Mouse (Mus musculus): ENCODE results near the gene Ttc6.

Ttc6 gene

GRCm38 (mm10) chr12:57545371-57546241 lies 18.3 kb upstream of the Ttc6 start:
- DNase-seq: peak; percentile 6

- DNase-seq: no peak
These were observed 17.3 kb upstream of the Ttc6 start, which contains the start of gene Foxa1 for GRCm38 (mm10) chr12:57546415-57547201. Gene Foxa1, minus strand, starts transcription at chr12:57546916.

- no peak for DNase-seq
These were observed 16.0 kb upstream of the Ttc6 start for GRCm38 (mm10) chr12:57547890-57548289.

GRCm38 (mm10) chr12:57548352-57548980 lies 15.4 kb upstream of the Ttc6 start:
- DNase-seq: no peak

GRCm38 (mm10) chr12:57548981-57549666 lies 14.8 kb upstream of the Ttc6 start:
- no peak for DNase-seq

- no peak for DNase-seq
These were observed 14.2 kb upstream of the Ttc6 start for GRCm38 (mm10) chr12:57549667-57550160.

- DNase-seq: no peak
These were observed 13.6 kb upstream of the Ttc6 start for GRCm38 (mm10) chr12:57550181-57550808.

GRCm38 (mm10) chr12:57550881-57551280 lies 13.0 kb upstream of the Ttc6 start:
- no peak for DNase-seq

GRCm38 (mm10) chr12:57552286-57552685 lies 11.6 kb upstream of the Ttc6 start:
- DNase-seq: no peak

GRCm38 (mm10) chr12:57554091-57554490 lies 9.8 kb upstream of the Ttc6 start:
- DNase-seq: no peak

- DNase-seq: no peak
These were observed 7.9 kb downstream of the Ttc6 start for GRCm38 (mm10) chr12:57571773-57572172.

GRCm38 (mm10) chr12:57572415-57572814 lies 8.5 kb downstream of the Ttc6 start:
- no peak for DNase-seq

GRCm38 (mm10) chr12:57575931-57576628 lies 12.2 kb downstream of the Ttc6 start:
- peak; percentile 3 for DNase-seq

- no peak for DNase-seq
These were observed 43.7 kb downstream of the Ttc6 start for GRCm38 (mm10) chr12:57607624-57608023.

- DNase-seq: no peak
These were observed 51.2 kb downstream of the Ttc6 start for GRCm38 (mm10) chr12:57615137-57615536.

- no peak for DNase-seq
These were observed 58.1 kb downstream of the Ttc6 start for GRCm38 (mm10) chr12:57622030-57622429.

GRCm38 (mm10) chr12:57623264-57623663 lies 59.4 kb downstream of the Ttc6 start:
- no peak for DNase-seq

GRCm38 (mm10) chr12:57624011-57624608 lies 60.2 kb downstream of the Ttc6 start:
- no peak for DNase-seq

- no peak for DNase-seq
These were observed 86.1 kb downstream of the Ttc6 start for GRCm38 (mm10) chr12:57650011-57650410.

GRCm38 (mm10) chr12:57650677-57651076 lies 86.8 kb downstream of the Ttc6 start:
- DNase-seq: no peak
